Mouse (Mus musculus) ovary, postnatal 36 days (tissue): ENCODE measurements around the gene Nt5m.
A peak's percentile ranks its signal among the peaks of the same experiment; 100 is the strongest.

Source experiments
- DNase-seq: peaks from one replicate; pipeline ENCODE4 v3.0.0; 2022; ENCODE audit warnings: low spot score, mixed read lengths

The Nt5m gene

DNA sequence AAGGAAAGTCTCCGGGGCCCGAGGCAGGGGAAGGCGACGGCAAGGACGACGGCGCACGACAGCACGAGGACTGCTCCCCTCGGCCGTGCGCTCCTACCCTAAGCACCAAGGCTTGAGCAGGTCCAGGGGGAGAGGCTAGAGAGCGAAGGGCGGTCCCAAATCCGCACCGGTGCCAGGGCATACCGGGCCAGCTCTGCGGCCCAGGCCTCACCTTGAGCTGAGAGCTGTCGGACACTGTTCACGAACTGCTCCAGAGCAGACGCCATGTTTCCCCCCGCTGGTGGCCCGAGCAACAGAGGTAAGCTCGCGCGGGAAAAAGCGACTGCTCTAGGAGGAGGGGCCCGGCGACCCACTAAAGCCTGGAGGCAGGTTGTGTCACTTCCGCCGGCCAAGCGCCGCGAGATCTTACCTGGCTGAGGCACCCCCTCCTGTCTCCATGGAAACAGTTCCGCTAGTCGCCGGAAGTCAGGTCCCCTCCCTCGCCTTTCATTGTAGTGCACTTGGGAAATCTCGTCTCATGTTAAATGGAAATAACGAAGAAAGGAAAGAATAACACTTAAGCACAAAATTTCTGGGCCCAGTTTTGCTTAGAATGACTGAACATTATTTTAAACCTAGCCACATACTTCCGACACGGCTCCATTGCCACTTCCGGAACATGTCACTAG, 346 bp downstream of the Nt5m start, which contains the start of gene Cops3:
Gene Cops3 (minus strand): TSS at position 380 of the 668 bp plus-strand sequence.
- DNase-seq: peak; percentile 91

DNA sequence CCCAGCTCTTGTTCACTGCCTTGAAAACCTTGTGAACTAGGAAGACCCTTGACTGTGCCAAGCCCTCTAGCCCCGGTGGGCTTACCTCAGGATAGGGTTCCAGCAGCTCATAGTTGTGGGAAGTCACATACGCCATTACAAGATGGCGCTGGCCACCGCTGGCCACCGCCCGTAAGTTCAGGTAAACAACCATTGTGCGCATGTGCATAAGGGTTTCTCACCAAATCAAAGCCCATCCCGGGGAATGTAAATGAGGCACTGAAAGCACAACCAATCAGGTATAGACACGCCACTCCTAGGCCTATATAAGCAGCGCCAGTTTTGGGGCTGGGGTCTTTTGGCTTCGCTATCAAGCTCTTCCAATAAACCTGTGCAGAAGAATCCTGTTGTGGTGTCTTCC, 7.1 kb downstream of the Nt5m start:
- DNase-seq: no peak

DNA sequence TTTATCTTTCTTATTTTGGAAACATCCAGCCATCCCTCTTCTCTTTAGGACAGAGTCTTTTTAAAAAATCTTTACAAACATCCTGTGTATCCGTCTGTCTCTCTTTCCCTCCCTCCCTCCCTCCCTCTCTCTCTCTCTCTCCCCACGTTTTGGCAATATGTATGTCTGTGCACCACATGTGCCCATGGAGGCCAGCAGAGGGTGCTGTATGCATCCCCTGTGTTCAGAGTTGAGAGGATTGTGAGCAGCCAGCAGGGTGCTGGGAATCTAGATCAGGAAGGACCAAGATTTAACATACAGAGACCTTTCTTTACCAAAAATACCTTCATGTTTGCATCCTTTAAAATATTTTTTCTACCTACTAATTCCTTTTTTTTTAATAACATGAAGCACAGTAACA, 7.9 kb downstream of the Nt5m start:
- peak; percentile 44 for DNase-seq

DNA sequence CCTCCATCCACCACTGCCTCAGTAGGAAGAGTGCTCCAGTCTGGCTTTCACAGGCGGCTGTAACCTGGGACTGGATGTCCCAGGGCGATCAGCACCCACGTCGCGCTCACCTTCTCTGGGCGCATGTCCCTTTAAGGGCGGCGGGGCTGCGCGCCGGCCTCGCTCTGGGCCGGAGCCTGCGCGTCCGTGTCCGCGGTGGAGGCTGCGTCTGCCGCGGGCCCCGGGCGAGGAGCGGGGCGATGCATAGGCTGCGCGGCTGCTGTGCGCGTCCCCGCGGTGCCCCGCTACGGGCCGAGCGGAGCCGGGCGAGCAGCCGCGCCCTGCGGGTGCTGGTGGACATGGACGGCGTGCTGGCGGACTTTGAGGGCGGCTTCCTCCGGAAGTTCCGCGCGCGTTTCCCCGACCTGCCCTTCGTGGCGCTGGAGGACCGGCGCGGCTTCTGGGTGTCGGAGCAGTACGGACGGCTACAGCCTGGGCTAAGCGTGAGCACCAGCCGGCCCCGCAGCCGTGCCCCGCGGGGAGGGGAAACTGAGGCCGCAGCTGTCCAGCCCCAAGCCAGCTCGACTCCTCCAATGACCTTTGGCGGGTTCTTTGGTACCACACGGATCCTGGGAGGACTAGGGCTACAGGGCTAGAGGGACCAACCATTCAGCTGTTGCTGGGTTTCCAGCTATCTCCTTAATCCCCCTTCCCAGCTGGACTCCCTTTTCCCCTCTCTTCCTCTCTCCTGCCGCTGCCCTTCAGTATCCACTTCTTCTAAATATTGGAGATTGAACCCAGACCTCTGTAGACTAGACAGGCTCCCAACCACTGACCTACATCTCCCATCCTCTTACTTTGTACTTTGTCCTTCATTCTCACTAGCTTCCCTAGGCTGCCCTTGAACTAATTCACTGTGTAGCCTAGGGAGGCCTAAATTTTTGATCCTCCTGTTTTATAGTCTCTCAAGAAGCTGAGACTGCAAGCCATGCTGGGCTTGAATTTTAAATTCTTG, 8.9 kb downstream of the Nt5m start:
- peak; percentile 82 for DNase-seq

DNA sequence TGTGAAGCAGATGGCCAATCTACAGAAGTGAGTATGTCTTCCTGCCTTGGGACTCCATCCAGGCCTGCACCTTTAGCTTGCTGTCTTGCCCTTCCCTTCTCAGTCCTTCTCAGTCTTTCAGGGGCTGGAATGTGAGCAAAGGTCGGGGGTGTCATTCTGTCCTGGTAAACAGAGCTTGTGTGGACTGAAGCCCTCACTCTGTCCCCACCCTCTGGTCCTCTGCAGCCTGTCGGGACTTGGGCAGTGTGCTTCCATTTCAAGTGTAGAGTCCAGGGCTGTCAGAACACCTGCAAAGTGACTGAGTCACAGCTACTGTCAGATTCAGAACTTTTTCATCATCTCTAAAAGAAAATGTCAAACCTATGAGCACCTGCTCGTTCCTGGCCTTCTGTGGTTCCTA, 13.6 kb downstream of the Nt5m start:
- DNase-seq: no peak

DNA sequence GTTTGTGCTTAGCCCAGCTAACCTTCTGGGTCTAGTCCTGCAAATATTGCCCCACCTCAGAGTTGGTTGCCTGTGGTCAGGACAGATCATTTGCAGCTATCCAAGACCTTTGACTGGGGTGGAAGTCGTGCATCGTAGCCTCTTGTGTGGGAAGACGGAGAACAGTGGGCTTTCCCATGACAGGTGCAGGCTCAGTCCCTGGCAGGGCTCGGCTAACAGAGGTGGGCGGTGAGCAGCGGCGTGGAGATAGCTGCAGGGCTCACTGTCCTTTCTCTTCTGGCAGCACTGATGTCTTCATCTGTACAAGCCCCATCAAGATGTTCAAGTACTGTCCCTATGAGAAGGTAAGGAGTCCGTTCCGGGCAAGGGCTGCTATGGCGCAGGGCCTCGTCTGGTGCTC, 21.2 kb downstream of the Nt5m start:
- DNase-seq: no peak

DNA sequence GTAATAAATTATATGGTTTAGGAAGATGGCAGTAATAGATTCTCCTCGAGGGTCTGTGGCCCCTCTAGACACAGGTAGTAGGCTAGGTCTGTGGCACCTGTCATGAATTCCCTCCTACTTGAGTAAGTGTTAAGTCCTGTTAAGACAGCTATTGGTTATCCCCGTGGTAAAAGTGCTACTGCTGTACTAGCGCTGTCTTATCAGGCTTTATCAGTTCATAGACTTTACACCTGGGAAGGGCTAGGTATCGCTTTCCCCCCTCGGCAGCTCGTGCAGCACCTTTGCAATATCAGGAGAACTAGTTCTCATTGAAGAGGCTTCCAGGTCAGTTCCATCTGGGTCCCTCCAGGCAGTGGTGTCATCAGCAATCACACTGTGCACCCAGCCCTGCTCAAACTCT, 25.1 kb downstream of the Nt5m start:
- DNase-seq: no peak

DNA sequence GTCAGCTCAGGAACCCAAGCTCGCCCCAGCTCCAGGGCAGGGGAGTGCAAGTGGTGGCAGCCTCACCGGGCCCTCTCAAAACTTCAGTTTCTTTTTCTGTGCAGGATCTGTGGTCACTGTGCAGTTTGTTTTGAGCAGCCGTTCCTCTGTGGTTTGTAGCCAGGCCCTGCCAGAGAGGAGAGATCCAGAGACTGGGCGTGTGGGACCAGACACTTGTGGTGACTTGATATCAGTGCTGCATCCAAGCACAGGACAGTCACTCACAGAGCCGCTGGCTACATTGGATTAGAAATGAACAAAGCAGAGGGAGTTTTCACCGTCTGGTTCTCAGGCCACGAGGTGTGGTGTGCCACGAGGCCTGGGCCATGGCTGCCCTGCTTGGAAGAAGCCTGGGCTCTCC, 32.9 kb downstream of the Nt5m start:
- DNase-seq: no peak

DNA sequence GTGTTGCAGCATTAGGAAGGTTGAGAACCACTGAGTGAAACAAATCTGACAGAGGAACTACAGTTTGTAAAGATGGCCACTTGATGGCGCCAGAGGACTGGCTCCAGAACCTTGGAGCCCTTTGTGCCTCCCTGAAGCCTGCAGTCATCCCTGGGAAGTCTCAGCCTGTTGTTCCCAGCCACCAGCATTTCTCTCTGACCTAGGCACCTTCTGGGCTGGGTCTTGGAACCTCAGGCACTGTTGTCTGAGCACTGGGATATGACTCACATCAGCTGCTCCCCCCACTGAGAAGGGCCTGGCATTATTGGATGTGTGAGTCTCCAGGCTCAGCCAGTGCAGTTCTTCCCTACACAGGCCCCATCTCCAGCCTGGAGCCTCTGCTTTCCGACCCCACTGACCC, 40.8 kb downstream of the Nt5m start:
- DNase-seq: peak; percentile 73

DNA sequence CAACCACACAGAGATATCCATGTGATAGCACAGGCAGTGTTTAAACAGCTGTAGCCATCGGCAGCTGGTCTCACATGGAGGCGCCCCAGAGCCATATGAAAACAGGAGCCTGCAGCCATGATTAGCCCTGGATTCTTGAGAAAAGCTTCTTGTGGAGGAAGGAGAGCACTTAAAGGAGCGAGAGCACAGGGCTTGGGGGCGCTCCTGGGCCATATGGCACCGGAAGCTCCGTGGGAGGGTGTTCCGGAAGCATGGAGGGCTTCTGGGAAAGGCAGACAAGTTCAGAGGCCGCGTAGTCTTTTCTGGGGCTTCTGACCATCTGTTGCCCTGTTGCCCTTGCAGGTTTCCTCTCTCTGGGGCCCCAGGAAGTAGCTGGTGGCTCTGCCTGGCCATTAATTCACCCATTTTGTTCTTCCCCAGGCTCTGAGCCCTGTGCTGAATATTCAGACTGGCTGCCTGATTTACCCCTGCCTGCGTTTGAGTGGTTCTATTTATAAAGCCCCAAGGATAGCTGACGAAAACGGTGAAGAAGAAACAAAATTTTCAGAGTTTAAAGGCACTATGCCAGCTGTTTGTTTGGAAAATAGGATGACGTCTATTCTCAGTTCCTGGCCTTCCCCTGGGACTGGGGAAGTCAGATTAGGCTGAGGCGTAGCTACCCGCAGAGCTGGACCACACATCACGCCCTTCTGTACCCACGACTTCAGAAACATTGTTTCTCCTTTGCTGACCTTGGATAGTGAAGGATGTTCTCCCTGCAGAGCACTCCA, 46.2 kb downstream of the Nt5m start:
- DNase-seq: peak; percentile 50

DNA sequence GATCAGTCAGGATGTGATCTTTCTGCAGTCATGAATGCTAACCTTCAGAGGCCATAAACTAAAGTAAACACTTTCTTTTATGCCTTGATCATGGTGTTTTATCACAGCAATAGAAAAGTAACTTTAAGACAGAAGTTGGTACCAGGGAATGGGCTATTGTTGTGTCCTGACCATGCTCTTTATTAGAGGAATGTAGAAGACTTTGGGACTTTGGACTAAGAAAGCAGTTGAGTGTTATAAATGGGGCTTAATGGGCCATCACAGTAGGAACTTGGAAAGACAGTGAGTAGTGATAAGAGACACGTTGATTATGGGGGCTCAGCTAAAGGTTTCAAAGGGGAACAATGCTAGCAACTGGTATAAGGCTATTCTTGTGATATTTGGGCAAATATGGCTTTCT, 47.7 kb downstream of the Nt5m start:
- no peak for DNase-seq

DNA sequence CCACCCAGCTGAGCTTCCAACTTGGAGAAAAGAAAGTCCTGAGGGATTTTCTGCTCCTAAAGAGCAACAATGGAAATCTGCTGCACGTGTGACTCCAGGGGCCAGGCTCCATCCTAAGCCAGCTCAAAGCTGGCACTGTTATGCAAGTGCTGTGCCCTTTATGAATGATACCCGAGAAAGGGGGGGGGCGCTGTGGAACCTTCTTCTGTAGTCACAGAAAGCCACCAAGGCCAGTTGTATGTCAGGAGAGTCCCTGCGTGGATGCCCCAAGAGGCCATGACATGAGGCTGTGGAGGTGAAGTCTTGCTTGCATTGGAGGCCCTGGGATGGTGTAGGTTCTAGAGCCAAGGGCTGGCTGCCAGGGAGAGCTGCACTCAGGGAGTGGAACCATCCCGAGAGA, 48.9 kb downstream of the Nt5m start:
- no peak for DNase-seq

DNA sequence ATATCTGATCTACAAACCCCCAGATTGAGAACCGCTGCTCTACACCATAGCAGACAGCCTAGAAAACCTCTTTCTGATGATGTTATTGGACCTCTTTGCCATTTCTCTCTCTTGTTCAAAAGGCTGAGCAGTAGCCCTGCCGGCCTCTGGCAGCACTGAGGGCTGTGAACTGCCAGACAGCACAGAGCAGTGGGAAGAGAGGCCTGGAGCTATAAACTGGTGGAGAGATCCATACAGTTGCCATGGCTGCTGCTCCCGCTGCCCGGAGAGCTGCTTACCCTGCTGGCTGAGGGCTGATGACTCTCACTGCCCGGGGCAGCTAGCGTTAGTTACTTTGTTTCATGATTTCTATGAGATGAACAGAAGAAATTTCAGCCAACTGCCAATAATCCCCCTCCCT, 52.6 kb downstream of the Nt5m start:
- DNase-seq: no peak

DNA sequence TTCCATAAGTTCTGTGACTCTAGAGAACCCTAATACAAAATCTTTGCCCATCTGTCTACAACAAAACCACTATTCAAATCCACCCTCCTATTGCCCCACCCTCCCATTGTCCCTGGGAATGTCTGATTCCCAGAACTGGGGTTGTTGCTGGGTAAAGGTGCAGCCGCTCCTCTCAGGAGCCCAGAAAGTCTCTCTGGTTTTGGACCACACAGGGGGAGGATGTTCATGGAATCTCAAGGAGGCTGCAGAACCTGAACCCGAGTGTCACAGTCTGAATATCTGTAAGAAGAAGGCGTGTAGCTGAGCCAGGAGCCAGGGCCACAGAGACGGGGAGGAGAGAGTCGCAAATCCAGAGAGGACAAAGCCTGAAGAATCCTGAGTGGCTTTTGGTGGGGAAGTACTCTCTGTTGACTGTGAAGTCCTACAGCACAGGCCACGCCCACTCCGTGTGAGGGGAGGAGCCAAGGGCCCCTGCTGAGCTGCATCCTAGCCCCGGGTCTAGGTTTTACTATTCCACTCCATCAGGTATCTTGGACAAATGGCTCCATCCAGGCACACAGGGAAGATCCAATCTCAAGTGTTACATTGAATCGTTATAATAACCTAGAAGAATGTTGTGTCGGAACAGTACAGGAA, 54.0 kb downstream of the Nt5m start:
- DNase-seq: no peak

DNA sequence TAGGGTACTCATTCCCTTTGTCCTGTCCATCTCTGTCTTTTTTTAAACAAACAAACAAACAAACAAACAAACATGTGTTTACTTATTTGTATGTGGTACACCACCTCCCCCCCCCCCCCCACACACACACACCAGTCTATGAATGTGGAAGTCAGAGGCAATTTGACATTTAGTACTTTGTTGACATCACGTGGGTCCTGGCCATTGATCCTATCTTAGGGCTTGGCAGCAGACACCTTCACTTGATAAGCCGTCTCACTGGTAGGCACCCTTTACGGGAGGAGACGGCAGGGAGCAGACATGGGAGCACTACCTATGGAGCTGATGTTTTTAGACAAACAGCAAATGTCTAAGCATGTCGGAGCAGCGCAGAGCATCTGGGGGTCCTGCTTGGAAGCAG, 55.7 kb downstream of the Nt5m start:
- no peak for DNase-seq

DNA sequence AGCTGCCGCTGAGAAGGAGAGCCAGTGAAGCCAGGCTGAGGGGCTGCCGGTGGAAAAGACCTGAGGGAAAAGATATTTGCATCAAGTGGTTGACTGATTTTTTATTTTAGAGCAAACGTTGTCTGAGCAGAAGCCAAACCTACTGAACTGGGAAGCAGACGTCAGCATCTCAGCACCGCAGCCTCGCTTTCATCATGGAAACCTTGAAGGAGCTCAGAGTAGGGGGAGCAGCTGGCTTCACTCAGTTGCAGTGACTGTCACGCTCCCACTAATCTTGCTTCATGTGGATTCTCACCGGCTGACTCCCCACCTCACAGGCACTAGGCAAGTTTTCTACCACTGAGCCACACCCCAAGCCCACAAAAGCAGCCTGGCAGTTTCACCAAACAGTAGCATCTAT, 56.1 kb downstream of the Nt5m start:
- no peak for DNase-seq

DNA sequence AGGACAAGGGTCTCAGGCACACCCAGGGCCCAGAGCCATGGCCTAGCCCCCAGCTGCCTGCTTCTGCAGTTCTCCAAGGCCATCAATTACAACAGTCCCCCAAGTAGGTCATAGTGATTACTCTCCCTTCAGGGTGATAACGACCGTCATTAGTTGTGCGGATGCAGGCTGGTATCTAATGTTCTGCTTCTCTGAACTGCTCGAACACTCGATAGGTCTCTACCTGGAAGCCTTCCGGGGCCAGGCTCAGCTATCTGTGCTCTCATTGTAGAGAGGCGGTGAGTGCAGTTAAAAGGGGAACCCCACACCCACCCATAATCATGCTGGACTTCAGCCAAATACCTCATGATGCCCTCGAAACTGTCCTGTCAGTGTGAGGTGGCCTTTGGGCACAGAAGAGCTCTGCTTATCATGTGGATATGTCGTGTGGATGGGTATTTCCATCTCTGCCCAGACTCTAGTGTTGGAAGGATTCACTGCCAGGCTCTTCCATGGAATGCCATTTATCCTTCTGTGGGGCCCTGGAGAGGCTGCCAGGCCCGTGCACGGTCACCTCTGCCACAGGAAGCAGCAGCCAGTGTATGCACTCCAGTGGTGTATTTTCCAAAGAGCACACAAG, 58.8 kb downstream of the Nt5m start:
- no peak for DNase-seq

DNA sequence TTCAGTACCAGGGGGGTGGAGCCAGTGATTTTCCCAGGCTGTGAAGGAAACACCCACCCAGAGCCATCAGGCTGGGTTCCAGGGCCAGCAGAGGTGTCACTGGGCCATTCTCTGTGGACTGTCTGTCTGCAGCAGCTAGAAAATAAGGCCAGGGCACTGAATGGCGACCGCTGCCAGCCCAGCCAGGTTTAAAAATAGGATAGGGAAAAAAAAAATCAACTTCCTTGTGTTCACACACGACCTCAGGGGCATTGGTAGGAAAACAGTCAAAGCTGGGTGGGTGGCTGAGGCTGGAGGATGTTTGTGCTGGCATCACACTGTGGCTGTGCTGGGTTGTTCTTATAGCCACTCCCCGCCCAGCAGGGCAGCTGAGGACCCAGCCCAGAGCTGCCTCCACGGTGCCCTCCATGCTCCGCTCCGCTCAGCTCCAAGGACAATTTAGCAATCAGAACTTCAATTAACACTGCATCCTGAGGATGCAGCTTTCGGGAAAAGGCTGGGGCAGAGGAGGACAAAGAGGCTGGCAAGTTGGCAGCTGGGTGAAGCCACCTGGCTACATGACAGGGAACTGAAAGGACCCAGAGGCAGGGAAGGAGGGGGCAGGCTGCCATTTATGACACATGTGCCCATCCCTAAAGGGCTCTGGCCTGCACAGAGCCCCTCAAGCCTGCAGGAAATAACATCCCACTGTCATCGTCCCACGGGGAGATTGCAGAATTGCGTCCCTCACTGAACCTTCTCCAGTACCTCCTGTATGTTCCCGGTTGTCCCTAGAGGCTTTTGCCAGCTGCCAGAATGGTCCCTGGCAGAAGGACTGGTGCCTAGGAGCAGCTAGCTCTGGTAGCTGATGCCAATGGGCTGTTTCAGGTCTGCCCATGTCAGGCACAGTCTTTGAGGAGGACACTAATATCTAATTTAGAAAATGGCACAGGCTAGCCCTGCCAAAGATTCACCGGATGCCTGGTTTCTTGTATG, 60.8 kb downstream of the Nt5m start:
- DNase-seq: no peak

DNA sequence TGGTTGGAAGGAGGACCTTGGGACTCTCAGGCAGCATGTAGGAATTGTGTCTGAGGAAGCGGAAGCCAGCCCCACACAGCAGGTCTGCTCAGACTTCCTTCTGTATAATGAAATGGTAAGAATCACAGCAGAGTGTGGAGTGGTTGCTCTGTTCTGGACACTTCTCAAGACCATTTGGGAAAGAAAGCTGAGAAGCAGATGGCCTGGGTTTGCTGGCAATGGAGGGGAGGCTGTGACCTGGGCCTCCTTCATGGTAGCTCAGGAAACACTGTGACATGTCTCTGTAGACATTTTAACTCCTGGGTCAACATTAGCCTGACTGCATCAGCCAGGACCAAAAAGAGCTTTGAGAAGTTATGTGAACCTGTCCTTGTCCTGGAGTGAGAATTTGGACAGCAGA, 61.7 kb downstream of the Nt5m start:
- DNase-seq: no peak

DNA sequence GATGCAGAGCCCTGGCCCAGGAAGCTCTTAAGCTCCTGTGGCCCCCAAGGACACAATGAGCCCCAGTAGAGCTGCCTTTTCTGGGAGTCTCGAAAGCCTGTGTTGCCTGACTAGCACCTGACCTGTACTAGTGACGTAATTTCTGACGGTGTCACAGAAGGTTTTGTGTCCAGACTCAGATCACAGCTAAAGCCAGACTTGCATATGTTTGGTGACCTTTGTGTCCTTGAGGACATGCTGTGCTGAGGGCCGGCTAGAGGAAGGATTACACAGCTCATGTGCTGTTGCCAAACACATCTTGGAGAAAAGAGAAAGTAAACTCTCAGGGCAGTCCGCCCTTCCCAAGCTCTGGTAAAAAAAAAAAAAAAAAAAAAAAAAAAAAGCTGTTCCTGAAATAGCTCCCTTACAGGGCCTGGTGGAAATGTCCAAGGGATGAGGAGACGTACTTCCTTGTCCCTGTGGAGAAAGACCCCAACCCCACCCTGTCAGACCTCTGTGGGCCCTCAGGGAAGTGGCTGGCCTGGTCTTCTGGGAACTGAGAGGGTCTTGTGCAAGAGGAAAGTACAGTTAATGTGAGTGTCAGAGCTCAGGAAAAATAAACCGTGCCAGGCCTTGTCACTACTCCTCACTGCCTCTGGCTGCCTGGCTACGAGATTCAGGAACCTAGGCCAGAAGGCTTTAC, 62.9 kb downstream of the Nt5m start:
- no peak for DNase-seq
